Mouse (Mus musculus) embryonic facial prominence, embryonic 14.5 days (tissue): ENCODE measurements around the gene Srsf4. TPM values are rescaled to one million over a fixed set of nuclear protein-coding genes. Genes with fewer than 3 reads are reported as not detected.

ENCODE experiments used
- ATAC-seq: fragments of 200-750 bp; cut with Nextera tagmentation; 2 replicates; pipeline ENCODE4 v1.8.0; 2017; ENCODE audit warnings: low read depth, moderate number of reproducible peaks, moderate TSS enrichment
- DNase-seq: peaks from one replicate; pipeline ENCODE4 v3.0.0-alpha.2; 2015; ENCODE audit warnings: low spot score
- H3K27ac ChIP-seq: fragments of 300-500 bp; sonication (generic); replicated peaks from 2 replicates; pipeline ENCODE4 v1.5.1; 2014; ENCODE audit warnings: low read depth, mild to moderate bottlenecking, low read length, moderate library complexity
- H3K27me3 ChIP-seq: fragments of 300-500 bp; sonication (generic); replicated peaks from 2 replicates; pipeline ENCODE4 v1.6.1; 2014; ENCODE audit warnings: low read length; ENCODE audit not compliant: control insufficient read depth, insufficient read depth
- H3K36me3 ChIP-seq: fragments of 300-500 bp; sonication (generic); 2 replicates; pipeline ENCODE4 v1.6.1; 2014; ENCODE audit warnings: low read length, mixed read lengths; ENCODE audit not compliant: control insufficient read depth, insufficient read depth
- H3K4me1 ChIP-seq: fragments of 300-500 bp; sonication (generic); 2 replicates; pipeline ENCODE4 v1.6.1; 2014; ENCODE audit warnings: antibody characterized with exemption, low read length; ENCODE audit not compliant: control insufficient read depth, insufficient read depth
- H3K4me2 ChIP-seq: fragments of 300-500 bp; sonication (generic); 2 replicates; pipeline ENCODE4 v1.6.1; 2014; ENCODE audit warnings: low read depth, mild to moderate bottlenecking, low read length, moderate library complexity, mixed read lengths
- H3K4me3 ChIP-seq: fragments of 300-500 bp; sonication (generic); 2 replicates; pipeline ENCODE4 v1.5.1; 2014; ENCODE audit warnings: low read depth, mild to moderate bottlenecking, low read length
- H3K9ac ChIP-seq: fragments of 300-500 bp; sonication (generic); 2 replicates; pipeline ENCODE4 v1.6.1; 2014; ENCODE audit warnings: low read depth, mild to moderate bottlenecking, low read length, moderate library complexity, mixed read lengths
- H3K9me3 ChIP-seq: fragments of 300-500 bp; sonication (generic); 2 replicates; pipeline ENCODE4 v1.6.1; 2016; ENCODE audit warnings: low read length; ENCODE audit not compliant: control insufficient read depth
- WGBS: fragments of 180-500 bp; shearing (Covaris S2); extraction: QIAGEN DNeasy Blood & Tissue Kit; methylation state at CpG from one replicate; pipeline ENCODE4 v1.1.7; 2014; 5-methylcytosine and 5-hydroxymethylcytosine counted together
- polyA plus RNA-seq: library from polyadenylated mRNA; unstranded; fragments of >200 nt; fragmentation: Nextera tagmentation; extraction: Ambion mirVana; gene quantifications from 2 replicates; pipeline ENCODE4 v1.2.1, GENCODE M21; 2014

Srsf4 gene
- polyA plus RNA-seq, 1 experiment from 2014 or later, result 87.3 TPM

DNA sequence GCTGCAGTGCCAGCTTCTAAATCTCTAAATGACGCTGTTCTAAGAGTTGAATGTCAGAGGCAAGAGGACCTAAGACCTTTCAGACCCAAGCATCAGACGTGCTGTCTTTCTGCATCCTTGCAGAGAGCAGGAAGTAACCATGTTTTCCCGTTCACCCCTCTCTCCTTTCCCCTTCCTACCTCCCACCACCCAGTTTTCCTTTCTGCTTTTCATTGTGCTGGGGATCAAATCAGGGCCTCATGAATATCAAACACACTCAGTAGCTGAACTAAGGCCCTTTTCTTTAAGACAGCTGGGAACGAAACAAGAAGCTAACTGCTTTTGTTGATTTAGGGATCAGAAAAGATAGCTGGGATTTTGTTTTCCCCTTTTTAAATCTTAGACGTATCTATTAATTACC, 76.5 kb downstream of the Srsf4 start:
- DNase-seq, result no peak
- H3K36me3 ChIP-seq, result peaks cover 15% of the 10 kb centered on the region; the same call in 1 of the 2 replicates
- no peak for ATAC-seq

DNA sequence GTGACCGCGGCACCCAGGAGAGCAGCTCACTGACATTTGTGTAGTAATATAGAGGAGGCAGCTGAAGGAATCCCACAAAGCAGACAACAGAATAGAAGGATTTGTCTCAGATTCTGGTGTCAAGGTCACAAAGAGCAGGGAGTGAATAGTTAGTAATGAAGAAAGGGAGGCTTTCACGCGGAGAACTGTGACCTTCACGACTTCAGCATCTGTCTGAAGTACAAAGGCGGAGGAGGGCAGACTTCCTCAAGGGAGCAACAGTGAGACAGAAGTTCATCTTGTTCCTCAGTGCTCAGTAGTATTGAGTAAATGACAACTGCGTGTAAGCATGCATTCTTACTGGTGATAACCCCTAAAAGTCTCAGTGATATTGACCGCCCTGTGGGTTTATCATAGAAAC, 77.2 kb downstream of the Srsf4 start:
- 78% methylated on average over 8 of the region's 8 CpGs for WGBS
- no peak overlapping the region for H3K9ac ChIP-seq

More for the DNA sequence above, 76.5 kb downstream of the Srsf4 start:
- no peak overlapping the region for H3K27ac ChIP-seq
- no peaks in the 10 kb centered on the region for H3K4me1 ChIP-seq
- no peak overlapping the region for H3K9ac ChIP-seq
- no peak overlapping the region for H3K4me2 ChIP-seq
- no peaks in the 10 kb centered on the region for H3K9me3 ChIP-seq
- H3K4me3 ChIP-seq, result no peak overlapping the region
- no peaks in the 10 kb centered on the region for H3K27me3 ChIP-seq
- 57% methylated on average over 5 of the region's 5 CpGs for WGBS

More for the DNA sequence above, 77.2 kb downstream of the Srsf4 start:
- Histone ChIP-seq H3K27ac (no peak overlapping the region), H3K4me1 (no peaks in the 10 kb centered on the region), H3K4me3 (no peak overlapping the region), H3K27me3 (no peaks in the 10 kb centered on the region), H3K9me3 (no peaks in the 10 kb centered on the region), H3K36me3 (peaks cover 19% of the 10 kb centered on the region; the same call in 1 of the 2 replicates), H3K4me2 (no peak overlapping the region)
- no peak for ATAC-seq
- DNase-seq, result no peak

Other genes starting within 250 kb of the Srsf4 start
- gene Ptpru, start 35.3 kb upstream of the Srsf4 start, polyA plus RNA-seq, result 21.6 and 22.5 TPM in 2 replicates
- 34.3 and 35.4 TPM in 2 replicates for gene Mecr, start 30.1 kb upstream of the Srsf4 start, polyA plus RNA-seq
- 6.6 and 6.9 TPM in 2 replicates for gene Tmem200b, start 48.2 kb downstream of the Srsf4 start, polyA plus RNA-seq
- gene Gm10300, start 201.1 kb downstream of the Srsf4 start, polyA plus RNA-seq, result 0.07 and 0.14 TPM in 2 replicates
- 64.9 and 65.1 TPM in 2 replicates for gene Epb41, start 201.7 kb downstream of the Srsf4 start, polyA plus RNA-seq